In the genomic region with DNA sequence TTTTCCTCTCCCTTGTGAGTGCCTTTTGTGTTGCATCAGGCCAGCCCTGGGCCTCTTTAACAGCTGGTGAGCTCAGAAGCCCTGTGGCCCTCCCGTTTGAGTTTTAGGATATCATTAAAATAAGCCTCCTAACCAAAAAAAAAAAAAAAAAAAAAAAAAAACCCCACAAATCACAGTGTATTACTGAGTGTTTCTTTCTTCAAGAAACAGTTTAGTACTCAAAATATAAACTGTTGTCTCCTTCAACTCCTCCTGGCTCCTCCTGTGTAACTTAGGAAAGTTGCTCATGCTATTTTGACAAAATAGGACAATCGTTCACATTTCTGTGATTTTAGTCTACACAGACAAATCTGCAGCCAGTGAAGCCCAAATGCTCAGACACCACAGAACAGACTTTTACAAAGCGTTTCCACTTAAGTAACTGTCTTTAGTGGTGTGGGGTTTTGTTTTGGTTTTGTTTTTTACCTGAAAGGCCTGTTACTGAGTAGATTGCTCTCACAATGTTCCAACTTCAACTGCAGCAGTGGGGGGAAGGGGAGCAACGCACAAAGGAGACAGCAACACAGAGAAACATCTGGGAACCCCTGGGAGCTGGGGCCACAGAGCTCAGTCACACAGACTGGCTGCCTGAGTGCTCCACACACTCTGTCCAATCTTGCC, we compare ENCODE assay signal across 22 mouse cellular contexts. TPM values are rescaled to one million over a fixed set of nuclear protein-coding genes. Genes with fewer than 3 reads are reported as not detected.
DNase-seq lines count a peak whose midpoint lies in the region; ATAC-seq and TF ChIP-seq lines count a peak whose summit lies in the region.
"Had no signal": no experiment of that assay in that cellular context is flagged by ENCODE, and none has a peak within 500 bp of the region (broad histone marks: within the 10 kb centered on the region; RNA-seq: fewer than 3 reads in every experiment).

No protein-coding gene starts in this region.

- no peaks in the 10 kb centered on the region for H3K9me3 ChIP-seq in heart, embryonic 15.5 days (replicated peaks)
- H3K9me3 ChIP-seq: forebrain, embryonic 15.5 days; hindbrain, embryonic 13.5 days; kidney, embryonic 15.5 days; lung, embryonic 15.5 days; neural tube, embryonic 13.5 days had no signal

- H3K4me1 ChIP-seq in heart, embryonic 15.5 days (replicated peaks), result peaks cover 14% of the 10 kb centered on the region
- peaks cover 10% of the 10 kb centered on the region; the same call in 1 of the 2 replicates for H3K4me1 ChIP-seq in spleen, adult 2 months (ENCODE audit: control insufficient read depth, insufficient read depth, insufficient read length)
- H3K4me1 ChIP-seq in olfactory bulb, adult 2 months (ENCODE audit: control insufficient read depth, insufficient read depth, low read length), result peaks cover 43% of the 10 kb centered on the region
- H3K4me1 ChIP-seq: forebrain, embryonic 15.5 days; kidney, embryonic 15.5 days; lung, embryonic 15.5 days had no signal

- H3K27me3 ChIP-seq in heart, embryonic 15.5 days, result no peaks in the 10 kb centered on the region
- H3K27me3 ChIP-seq in spleen, adult 2 months (ENCODE audit: control insufficient read depth, insufficient read depth, low read length), result no peaks in the 10 kb centered on the region
- H3K27me3 ChIP-seq: forebrain, embryonic 15.5 days; hindbrain, embryonic 13.5 days; kidney, embryonic 15.5 days; lung, embryonic 15.5 days; neural tube, embryonic 13.5 days; Patski had no signal

- no peak for TF ChIP-seq POLR2A in spleen, adult 2 months (IDR thresholded peaks at IDR 0.05; ENCODE audit: low read depth, low read length)
- TF ChIP-seq POLR2A in olfactory bulb, adult 2 months (IDR thresholded peaks at IDR 0.05; ENCODE audit: insufficient read depth, low read depth, low read length), result no peak

- no peak for TF ChIP-seq CTCF in spleen, adult 2 months (IDR thresholded peaks at IDR 0.05; ENCODE audit: extremely low read depth, insufficient read depth, insufficient read length, insufficient replicate concordance)
- TF ChIP-seq CTCF in olfactory bulb, adult 2 months (IDR thresholded peaks at IDR 0.05; ENCODE audit: insufficient read depth, low read depth, low read length), result no peak

- no peak for DNase-seq in heart, postnatal 36 days
- DNase-seq in spleen, adult 2 months (ENCODE audit: low read depth in 1 of 2, low spot score in 2 of 2), result no peak
- no peak for DNase-seq in spleen, adult 18-20 months
- DNase-seq in T-cell, adult 2 months (ENCODE audit: low spot score), result peak; percentile 19
- no peak for DNase-seq in c-Kit-positive CD71-positive TER-119-positive erythroid progenitor cells, embryonic 14.5 days (ENCODE audit: low spot score)
- DNase-seq: adrenal gland, postnatal 25 days; cerebellum, adult 11-12 months; gastrocnemius, postnatal 25 days; heart, postnatal 10 days; lung, postnatal 4 days; right cerebral cortex, postnatal 4 days had no signal

- intact Hi-C loops in heart, postnatal 36 days (cut with DNase I), result no loop called here

- no peak for ATAC-seq in heart, embryonic 15.5 days (replicated peaks; ENCODE audit: insufficient number of reproducible peaks, insufficient read depth, low FRiP score, low read depth)
- ATAC-seq: activated CD4-positive, CD25-positive, alpha-beta regulatory T cell, adult 4 months; forebrain, embryonic 15.5 days; intestine, postnatal 0 days; Patski had no signal

- peaks cover 9% of the 10 kb centered on the region for H3K36me3 ChIP-seq in heart, embryonic 15.5 days
- H3K36me3 ChIP-seq in spleen, adult 2 months (ENCODE audit: control insufficient read depth, insufficient read depth, low read length), result peaks cover 7% of the 10 kb centered on the region
- H3K36me3 ChIP-seq: forebrain, embryonic 15.5 days; lung, embryonic 15.5 days; neural tube, embryonic 13.5 days had no signal

- 70% methylated on average over 4 of the region's 4 CpGs for WGBS in heart, embryonic 15.5 days
- WGBS in spleen, adult 2 months, result 52% methylated on average over 4 of the region's 4 CpGs
- WGBS in olfactory bulb, adult 2 months, result 25% methylated on average over 4 of the region's 4 CpGs

- H3K4me2 ChIP-seq in heart, embryonic 15.5 days, result no peak overlapping the region
- H3K4me2 ChIP-seq: forebrain, embryonic 15.5 days; hindbrain, embryonic 13.5 days; kidney, embryonic 15.5 days; lung, embryonic 15.5 days; neural tube, embryonic 13.5 days had no signal

- no peak overlapping the region for H3K9ac ChIP-seq in heart, embryonic 15.5 days
- H3K9ac ChIP-seq: forebrain, embryonic 15.5 days; hindbrain, embryonic 13.5 days; kidney, embryonic 15.5 days; liver, embryonic 14.5 days; lung, embryonic 15.5 days; neural tube, embryonic 13.5 days had no signal

- no peak overlapping the region for H3K4me3 ChIP-seq in heart, embryonic 15.5 days
- H3K4me3 ChIP-seq in spleen, adult 2 months (ENCODE audit: extremely low read depth, insufficient read depth, insufficient read length), result no peak overlapping the region
- no peak overlapping the region for H3K4me3 ChIP-seq in olfactory bulb, adult 2 months (ENCODE audit: insufficient read depth, low read depth, low read length)
- H3K4me3 ChIP-seq: forebrain, embryonic 15.5 days; hindbrain, embryonic 13.5 days; kidney, embryonic 15.5 days; lung, embryonic 15.5 days; neural tube, embryonic 13.5 days had no signal

- peak overlapping the region; percentile 24; the same call in 1 of the 2 replicates for H3K27ac ChIP-seq in heart, embryonic 15.5 days
- H3K27ac ChIP-seq in spleen, adult 2 months (ENCODE audit: insufficient read depth, low read length), result 0 out of 2 replicates have a peak overlapping the region, but pooled peaks have one; percentile 2
- H3K27ac ChIP-seq in olfactory bulb, adult 2 months (ENCODE audit: insufficient read depth, low read depth, low read length), result 0 out of 2 replicates have a peak overlapping the region, but pooled peaks have one; percentile 3
- H3K27ac ChIP-seq: forebrain, embryonic 15.5 days; hindbrain, embryonic 13.5 days; kidney, embryonic 15.5 days; liver, embryonic 14.5 days; lung, embryonic 15.5 days; neural tube, embryonic 13.5 days had no signal

RNA-seq across cellular contexts. Expression of gene Slc25a19, which starts 35.7 kb away (rescaled TPM):
- 47.7 and 48.8 TPM in 2 replicates for polyA plus RNA-seq in heart, embryonic 15.5 days (2015; fragmentation: Nextera tagmentation; extraction: Ambion mirVana)
- total RNA-seq in heart, postnatal 36 days (2021), result 10 to 100 TPM; 35.5 to 38.8 TPM
- 64.0 and 82.0 TPM in 2 replicates for polyA plus RNA-seq in spleen, adult 2 months (2012; rRNA removed)
- not detected in 2 replicates for polyA plus RNA-seq in olfactory bulb, adult 2 months (2012; ENCODE audit: insufficient read depth, insufficient read length, low replicate concordance, missing spikeins)

RNA-seq across cellular contexts. Expression of gene Grb2, which starts 44.6 kb away (rescaled TPM):
- 103 and 104 TPM in 2 replicates for polyA plus RNA-seq in heart, embryonic 15.5 days (2015; fragmentation: Nextera tagmentation; extraction: Ambion mirVana)
- 100 to 1,000 TPM; 102 to 110 TPM for total RNA-seq in heart, postnatal 36 days (2021)
- polyA plus RNA-seq in spleen, adult 2 months (2012; rRNA removed), result 74.4 and 74.7 TPM in 2 replicates
- 264 TPM in 1 of 2 replicates, not detected in the other for polyA plus RNA-seq in olfactory bulb, adult 2 months (2012; ENCODE audit: insufficient read depth, insufficient read length, low replicate concordance, missing spikeins)

RNA-seq across cellular contexts. Expression of gene Mif4gd, which starts 51.0 kb away (rescaled TPM):
- 30.2 and 34.5 TPM in 2 replicates for polyA plus RNA-seq in heart, embryonic 15.5 days (2015; fragmentation: Nextera tagmentation; extraction: Ambion mirVana)
- 10 to 100 TPM; 47.3 to 53.8 TPM for total RNA-seq in heart, postnatal 36 days (2021)
- polyA plus RNA-seq in spleen, adult 2 months (2012; rRNA removed), result 175 and 210 TPM in 2 replicates
- not detected in 2 replicates for polyA plus RNA-seq in olfactory bulb, adult 2 months (2012; ENCODE audit: insufficient read depth, insufficient read length, low replicate concordance, missing spikeins)

RNA-seq across cellular contexts. Expression of gene Gga3, which starts 60.0 kb away (rescaled TPM):
- 13.7 and 16.3 TPM in 2 replicates for polyA plus RNA-seq in heart, embryonic 15.5 days (2015; fragmentation: Nextera tagmentation; extraction: Ambion mirVana)
- total RNA-seq in heart, postnatal 36 days (2021), result 10 to 100 TPM; 18.0 to 21.3 TPM
- polyA plus RNA-seq in spleen, adult 2 months (2012; rRNA removed), result 39.4 and 40.9 TPM in 2 replicates
- polyA plus RNA-seq in olfactory bulb, adult 2 months (2012; ENCODE audit: insufficient read depth, insufficient read length, low replicate concordance, missing spikeins), result 79.7 TPM in 1 of 2 replicates, not detected in the other
